Mouse (Mus musculus) neural tube, embryonic 10.5 days (tissue): ENCODE measurements around the gene Stab2.

ENCODE experiments used
- DNase-seq: peaks from one replicate; pipeline ENCODE4 v3.0.0-alpha.2; 2017; ENCODE audit warnings: low spot score; ENCODE audit errors: extremely low spot score

The Stab2 gene

GRCm38 (mm10) chr10:86990666-86991065, 17.2 kb downstream of the Stab2 start:
- no peak for DNase-seq

DNA sequence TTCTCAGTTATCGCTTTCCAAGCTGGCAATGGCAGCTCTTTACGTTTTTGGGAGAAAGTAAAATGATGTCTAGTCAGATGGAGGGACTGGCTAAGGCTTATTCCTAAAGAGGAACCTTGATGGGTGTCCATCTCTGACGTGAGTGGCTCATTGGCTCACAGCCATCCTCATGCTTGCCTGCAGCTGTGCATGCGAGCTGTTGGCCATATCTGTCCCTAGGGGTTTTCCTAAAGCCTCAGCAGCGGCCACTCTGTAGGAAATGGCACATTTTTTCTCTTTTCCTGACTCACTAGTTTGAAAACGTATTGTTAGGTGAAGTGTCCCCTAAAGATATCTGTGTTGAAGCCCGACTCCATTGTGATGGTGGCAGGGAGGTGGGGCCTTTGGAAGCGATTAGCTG, 18.0 kb downstream of the Stab2 start:
- DNase-seq, result no peak

GRCm38 (mm10) chr10:86976001-86976726, 31.7 kb downstream of the Stab2 start:
- DNase-seq, result no peak

GRCm38 (mm10) chr10:86973276-86973675, 34.5 kb downstream of the Stab2 start:
- no peak for DNase-seq

GRCm38 (mm10) chr10:86972503-86972826, 35.4 kb downstream of the Stab2 start:
- no peak for DNase-seq

DNA sequence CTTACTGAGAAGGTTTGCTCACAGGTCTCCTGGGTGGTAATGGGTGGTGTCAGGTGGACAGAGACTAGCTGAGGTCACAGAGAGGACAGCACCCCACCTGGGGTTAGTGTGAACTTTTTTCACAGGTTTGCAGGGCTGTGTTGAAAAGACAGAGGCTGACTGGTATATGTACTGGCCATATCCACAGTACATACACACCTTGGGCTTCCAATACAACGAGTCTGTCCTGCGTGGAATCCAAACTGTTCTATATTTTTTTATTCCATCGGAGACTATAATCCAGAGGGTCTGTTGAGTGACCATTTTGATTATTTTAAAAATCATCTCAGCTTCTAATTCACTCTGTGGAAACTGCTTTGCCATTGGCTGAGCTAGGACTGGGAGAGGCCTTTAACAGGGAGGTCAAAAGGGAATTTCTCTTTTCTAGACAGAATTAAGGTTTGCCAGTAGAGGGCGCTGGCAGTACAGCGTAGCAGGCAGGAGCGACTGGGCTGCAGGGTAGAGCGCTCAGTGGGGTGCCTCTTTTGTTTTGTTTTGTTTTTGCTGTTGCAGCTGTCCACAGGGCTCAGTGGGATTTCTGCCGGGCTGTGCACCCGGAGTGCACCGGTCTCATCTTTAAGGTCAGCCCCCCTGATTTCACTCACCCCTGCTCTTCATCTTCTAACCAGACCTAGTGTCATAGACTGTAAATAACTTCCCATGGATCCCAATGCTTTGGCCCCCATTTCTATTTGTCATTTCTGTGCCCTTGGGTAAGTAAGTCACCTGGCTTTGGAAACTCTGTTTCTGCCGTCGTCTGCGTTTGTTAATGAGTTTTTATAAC, 35.9 kb downstream of the Stab2 start:
- peak; percentile 72 for DNase-seq

GRCm38 (mm10) chr10:86969346-86969745, 38.5 kb downstream of the Stab2 start:
- DNase-seq, result no peak

- DNase-seq, result no peak
Observed at GRCm38 (mm10) chr10:86961542-86962466, 46.0 kb downstream of the Stab2 start.

GRCm38 (mm10) chr10:86955299-86955698, 52.5 kb downstream of the Stab2 start:
- no peak for DNase-seq

GRCm38 (mm10) chr10:86952696-86953095, 55.1 kb downstream of the Stab2 start:
- DNase-seq, result no peak

- DNase-seq, result no peak
Observed at GRCm38 (mm10) chr10:86950806-86951205, 57.0 kb downstream of the Stab2 start.

DNA sequence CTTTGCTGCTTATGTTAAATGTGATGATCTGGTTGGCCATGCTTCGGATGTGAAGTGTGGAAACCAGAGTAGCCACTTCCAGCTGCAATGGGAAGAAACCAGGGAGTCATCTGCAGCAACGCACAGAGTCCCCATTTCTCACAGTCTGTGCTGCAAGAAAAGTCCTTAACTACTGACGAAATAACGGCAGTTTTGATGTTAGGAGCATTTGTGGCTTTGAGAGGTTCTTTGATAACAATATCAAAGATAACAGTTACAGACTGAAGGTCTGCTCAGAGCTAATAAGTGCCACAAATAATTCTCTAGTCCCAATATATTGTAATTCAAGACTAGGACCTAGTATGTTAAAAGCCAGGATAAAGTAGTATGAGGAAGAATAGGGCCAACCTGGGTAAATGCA, 57.9 kb downstream of the Stab2 start:
- DNase-seq, result no peak

- DNase-seq, result no peak
Observed at GRCm38 (mm10) chr10:86947541-86947940, 60.3 kb downstream of the Stab2 start.

GRCm38 (mm10) chr10:86940591-86940990, 67.2 kb downstream of the Stab2 start:
- DNase-seq, result no peak

DNA sequence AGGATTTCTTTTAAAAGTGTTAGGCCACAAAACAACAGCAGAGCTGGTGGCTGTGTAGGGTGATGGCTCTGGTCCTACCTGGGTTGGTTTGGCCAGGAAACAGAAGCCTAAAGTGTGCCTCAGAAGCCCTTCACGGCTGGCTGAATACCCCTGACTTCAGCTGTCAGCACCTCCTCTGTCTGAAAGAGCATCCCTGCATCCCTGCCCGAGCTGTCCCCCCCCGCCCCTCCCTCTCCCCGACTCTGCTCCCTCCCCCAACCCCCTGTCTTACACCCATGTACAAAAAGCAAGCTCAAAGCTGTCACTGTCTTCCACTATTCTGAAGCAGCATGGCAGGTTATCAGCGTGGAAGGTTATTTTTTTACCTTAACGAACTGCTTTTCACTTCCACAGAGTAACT, 73.4 kb downstream of the Stab2 start:
- no peak for DNase-seq

DNA sequence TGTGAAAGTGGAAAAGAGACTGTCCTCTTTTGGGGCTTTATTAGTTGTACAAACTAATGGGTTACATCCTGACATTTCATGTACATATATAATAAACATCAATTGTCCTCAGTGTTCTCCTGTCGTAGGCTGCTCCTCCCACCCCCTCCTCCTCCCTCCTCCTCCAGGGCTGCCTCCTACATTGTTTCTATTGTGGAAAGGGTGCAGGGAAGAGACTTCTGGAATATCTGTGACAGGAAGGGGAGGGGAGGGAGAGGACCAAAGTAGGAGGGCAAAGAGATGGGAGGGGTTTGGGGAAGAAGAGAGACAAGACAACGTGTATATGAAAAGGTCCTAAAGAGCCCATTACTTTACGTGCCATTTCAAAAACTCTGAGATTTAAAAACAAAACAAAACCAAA, 73.9 kb downstream of the Stab2 start:
- DNase-seq, result no peak

GRCm38 (mm10) chr10:86933180-86933695, 74.6 kb downstream of the Stab2 start:
- no peak for DNase-seq

DNA sequence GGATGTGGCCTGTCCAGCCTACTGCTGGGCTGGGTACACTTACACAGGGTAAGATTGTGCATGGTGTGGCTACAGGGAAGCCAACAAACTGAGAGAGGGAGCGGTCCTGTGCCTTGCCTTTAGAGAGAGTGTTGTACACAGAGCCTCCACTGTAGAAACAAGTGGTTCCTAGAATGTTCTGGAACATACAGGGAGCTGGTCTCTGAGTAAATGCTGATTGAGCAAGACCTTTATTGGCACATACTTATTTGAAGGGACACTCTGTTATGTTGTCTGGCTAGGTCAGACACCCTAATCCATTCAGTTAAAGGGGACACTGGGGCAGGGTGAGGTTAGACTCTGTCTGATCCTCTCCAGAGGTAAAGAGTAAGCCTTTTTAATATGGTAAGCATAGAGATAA, 84.2 kb downstream of the Stab2 start:
- DNase-seq, result no peak

GRCm38 (mm10) chr10:86915595-86915994, 92.2 kb downstream of the Stab2 start:
- no peak for DNase-seq

DNA sequence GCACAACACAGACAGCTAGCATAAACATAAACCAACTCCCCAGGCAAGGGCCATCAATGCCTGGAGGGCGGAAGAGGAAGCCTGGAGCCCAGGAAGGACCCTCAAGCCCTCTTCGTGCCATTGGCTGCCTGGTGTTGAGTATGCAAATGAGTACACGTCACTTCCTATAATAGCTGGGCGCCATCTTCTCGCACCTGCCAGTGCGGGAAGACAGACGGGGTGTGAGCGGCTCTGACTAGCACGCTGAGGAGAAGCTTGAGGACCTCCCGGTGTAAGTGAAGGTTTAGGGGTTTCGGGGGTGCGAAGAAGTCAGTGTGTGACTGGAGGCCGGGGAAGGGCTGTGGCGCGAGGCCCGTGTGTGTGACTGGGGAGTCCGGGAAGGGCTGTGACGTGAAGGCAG, 99.3 kb downstream of the Stab2 start:
- DNase-seq, result no peak

- DNase-seq, result no peak
Observed at GRCm38 (mm10) chr10:86907043-86907442, 100.8 kb downstream of the Stab2 start.

GRCm38 (mm10) chr10:86895531-86895930, 112.3 kb downstream of the Stab2 start:
- no peak for DNase-seq
